Mouse (Mus musculus): ENCODE results near the gene Fance. TPM values are rescaled to one million over a fixed set of nuclear protein-coding genes. Genes with fewer than 3 reads are reported as not detected.

Fance gene
- polyA plus RNA-seq, 1 experiment = 12.1 TPM

DNA sequence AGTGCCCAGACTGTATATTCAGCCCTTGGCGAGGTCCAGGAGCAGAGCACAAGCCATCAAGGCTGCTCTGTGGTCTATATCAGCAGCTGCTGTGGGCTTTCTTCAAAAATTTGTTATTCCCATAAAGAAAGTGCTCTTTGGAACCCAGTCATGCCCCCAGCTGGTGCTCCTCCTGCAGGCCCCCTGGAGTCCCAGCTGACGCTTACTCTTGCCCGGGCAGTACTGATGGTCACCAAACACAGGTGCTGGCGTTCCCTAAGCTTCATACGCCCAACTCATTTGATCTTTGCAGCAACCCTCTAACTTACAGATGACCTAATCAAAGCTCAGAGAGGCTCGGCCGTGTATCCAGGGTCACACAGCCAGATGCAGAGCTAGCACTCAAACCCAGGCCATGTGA is 24.2 kb downstream of the Fance start:
- Histone ChIP-seq H3K4me1 (ENCODE audit: control insufficient read depth, insufficient read depth, low read length) (0 out of 2 replicates have a peak, but pooled peaks cover 14% of the 10 kb centered on the region), H3K27ac (ENCODE audit: insufficient read depth, low read depth, low read length) (no peak overlapping the region), H3K36me3 (ENCODE audit: control insufficient read depth, insufficient read depth, low read length) (no peaks in the 10 kb centered on the region), H3K27me3 (replicated peaks; ENCODE audit: control insufficient read depth, insufficient read depth, low read length) (no peaks in the 10 kb centered on the region), H3K4me3 (ENCODE audit: insufficient read depth, low read depth, low read length) (no peak overlapping the region)
- TF ChIP-seq POLR2A (IDR thresholded peaks at IDR 0.05; ENCODE audit: low read depth, low read length) = no peak
- no peak for TF ChIP-seq CTCF (conservative IDR thresholded peaks at IDR 0.05; ENCODE audit: insufficient read depth, insufficient read length, low read depth, low read length)
- 82% methylated on average over 7 of the region's 7 CpGs for WGBS
- DNase-seq = no peak

DNA sequence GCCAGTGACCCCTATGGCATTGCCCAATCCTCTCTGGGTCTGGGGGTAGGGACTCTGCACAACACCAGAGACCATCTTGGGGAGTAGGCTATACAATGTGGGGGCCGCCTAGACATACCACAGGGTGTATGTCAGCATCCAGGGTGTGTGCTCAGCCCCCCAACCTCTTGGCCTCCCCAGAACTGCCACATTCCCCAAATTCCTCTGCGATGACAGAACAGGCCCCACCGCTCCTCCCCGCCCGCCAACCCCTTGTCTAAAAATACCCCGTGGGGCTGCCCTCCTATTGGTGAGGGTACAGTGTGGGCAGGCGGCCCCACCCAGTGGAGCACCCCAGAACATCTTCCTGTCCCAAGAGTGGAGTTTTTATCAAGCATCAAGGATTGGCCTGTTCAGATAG is 27.3 kb downstream of the Fance start:
- TF ChIP-seq CTCF (conservative IDR thresholded peaks at IDR 0.05; ENCODE audit: insufficient read depth, insufficient read length, low read depth, low read length) = no peak
- no peak for TF ChIP-seq POLR2A (IDR thresholded peaks at IDR 0.05; ENCODE audit: low read depth, low read length)
- no peaks in the 10 kb centered on the region for H3K36me3 ChIP-seq (ENCODE audit: control insufficient read depth, insufficient read depth, low read length)
- WGBS = 66% methylated on average over 7 of the region's 7 CpGs
- H3K4me3 ChIP-seq (ENCODE audit: insufficient read depth, low read depth, low read length) = no peak overlapping the region
- peak overlapping the region; percentile 13; the same call in 1 of the 2 replicates for H3K27ac ChIP-seq (ENCODE audit: insufficient read depth, low read depth, low read length)
- no peak for DNase-seq
- H3K4me1 ChIP-seq (ENCODE audit: control insufficient read depth, insufficient read depth, low read length) = 0 out of 2 replicates have a peak, but pooled peaks cover 14% of the 10 kb centered on the region
- H3K27me3 ChIP-seq (replicated peaks; ENCODE audit: control insufficient read depth, insufficient read depth, low read length) = no peaks in the 10 kb centered on the region

DNA sequence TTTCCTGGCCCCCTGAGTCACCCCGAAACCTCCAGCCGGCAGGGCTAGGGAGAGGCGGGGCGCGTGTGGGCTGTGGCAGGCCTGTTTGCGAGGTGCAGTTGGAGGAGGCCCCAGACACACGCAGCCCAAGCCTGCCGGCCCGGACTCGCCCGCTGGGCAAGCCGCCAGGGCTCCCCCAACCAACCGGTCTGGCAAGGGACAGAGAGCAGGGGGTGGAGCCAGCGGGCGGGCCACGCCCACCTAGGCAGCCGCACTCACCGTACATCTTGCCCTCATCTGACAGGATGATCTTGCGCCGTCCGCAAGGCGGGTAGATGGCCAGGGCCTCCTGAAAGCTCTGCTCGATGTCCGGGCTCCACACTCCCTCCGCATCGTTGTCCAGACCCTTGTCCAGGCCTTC is 27.8 kb downstream of the Fance start:
- Histone ChIP-seq H3K4me3 (ENCODE audit: insufficient read depth, low read depth, low read length) (no peak overlapping the region), H3K27me3 (replicated peaks; ENCODE audit: control insufficient read depth, insufficient read depth, low read length) (no peaks in the 10 kb centered on the region), H3K4me1 (ENCODE audit: control insufficient read depth, insufficient read depth, low read length) (0 out of 2 replicates have a peak, but pooled peaks cover 14% of the 10 kb centered on the region), H3K27ac (ENCODE audit: insufficient read depth, low read depth, low read length) (peak overlapping the region; percentile 13; the same call in 1 of the 2 replicates), H3K36me3 (ENCODE audit: control insufficient read depth, insufficient read depth, low read length) (no peaks in the 10 kb centered on the region)
- DNase-seq = peak; percentile 97
- TF ChIP-seq POLR2A (IDR thresholded peaks at IDR 0.05; ENCODE audit: low read depth, low read length) = no peak
- TF ChIP-seq CTCF (conservative IDR thresholded peaks at IDR 0.05; ENCODE audit: insufficient read depth, insufficient read length, low read depth, low read length) = no peak
- WGBS = 6% methylated on average over 26 of the region's 26 CpGs

DNA sequence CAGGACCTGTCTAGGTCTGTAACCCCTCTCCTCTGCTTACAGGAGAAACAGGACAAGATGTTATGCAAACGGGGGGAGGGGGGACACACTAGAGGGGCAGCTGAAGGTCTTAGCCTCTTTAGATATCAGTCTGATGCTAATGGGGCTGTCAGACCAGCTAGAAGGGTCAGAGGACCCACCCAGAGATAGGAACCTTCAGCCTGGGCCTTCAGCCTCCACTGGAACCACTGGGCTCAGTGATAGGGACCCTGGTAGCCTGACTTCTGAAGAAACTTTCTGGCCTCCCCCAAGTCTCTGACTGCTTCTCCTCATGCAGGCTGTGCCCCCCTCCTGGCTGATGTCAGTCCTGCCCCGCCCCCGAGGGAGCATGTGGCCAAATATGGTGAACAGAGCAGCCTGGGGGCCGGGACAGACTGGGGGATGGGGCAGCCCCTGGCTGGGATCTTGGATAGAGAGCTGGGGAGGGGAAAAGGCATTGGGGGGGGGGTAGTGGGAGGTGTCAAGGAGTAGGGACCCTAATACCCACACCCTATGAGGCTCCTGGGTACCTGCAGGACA is 30.8 kb downstream of the Fance start:
- Histone ChIP-seq H3K4me3 (ENCODE audit: insufficient read depth, low read depth, low read length) (no peak overlapping the region), H3K4me1 (ENCODE audit: control insufficient read depth, insufficient read depth, low read length) (peaks cover 18% of the 10 kb centered on the region; the same call in 1 of the 2 replicates), H3K27me3 (replicated peaks; ENCODE audit: control insufficient read depth, insufficient read depth, low read length) (no peaks in the 10 kb centered on the region), H3K36me3 (ENCODE audit: control insufficient read depth, insufficient read depth, low read length) (no peaks in the 10 kb centered on the region), H3K27ac (ENCODE audit: insufficient read depth, low read depth, low read length) (no peak overlapping the region)
- peak; percentile 44 for DNase-seq
- TF ChIP-seq POLR2A (IDR thresholded peaks at IDR 0.05; ENCODE audit: low read depth, low read length) (no peak), CTCF (conservative IDR thresholded peaks at IDR 0.05; ENCODE audit: insufficient read depth, insufficient read length, low read depth, low read length) (no peak)
- 46% methylated on average over 4 of the region's 4 CpGs for WGBS

DNA sequence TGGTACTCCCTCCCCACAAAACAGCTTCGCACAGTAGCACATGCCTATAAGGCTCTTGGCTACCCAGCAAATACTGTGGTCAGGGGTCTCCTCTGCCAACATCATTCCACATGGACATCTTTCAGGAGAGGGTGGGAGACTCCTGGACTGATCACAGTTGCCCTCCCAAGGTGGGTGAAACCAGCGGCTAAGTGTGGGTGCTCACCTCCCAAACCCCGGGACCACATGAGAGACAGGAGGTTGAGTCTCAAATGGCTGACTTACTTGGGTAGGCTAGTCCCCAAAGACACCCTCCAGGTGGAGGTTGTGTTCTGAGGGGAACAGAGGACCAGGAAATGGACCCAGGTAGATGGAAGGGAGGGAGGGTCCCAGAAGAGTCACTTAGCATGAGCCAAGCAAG is 31.4 kb downstream of the Fance start:
- Histone ChIP-seq H3K4me1 (ENCODE audit: control insufficient read depth, insufficient read depth, low read length) (peaks cover 21% of the 10 kb centered on the region; the same call in 1 of the 2 replicates), H3K4me3 (ENCODE audit: insufficient read depth, low read depth, low read length) (no peak overlapping the region), H3K27me3 (replicated peaks; ENCODE audit: control insufficient read depth, insufficient read depth, low read length) (no peaks in the 10 kb centered on the region), H3K27ac (ENCODE audit: insufficient read depth, low read depth, low read length) (no peak overlapping the region), H3K36me3 (ENCODE audit: control insufficient read depth, insufficient read depth, low read length) (no peaks in the 10 kb centered on the region)
- DNase-seq = no peak
- TF ChIP-seq CTCF (conservative IDR thresholded peaks at IDR 0.05; ENCODE audit: insufficient read depth, insufficient read length, low read depth, low read length) (no peak), POLR2A (IDR thresholded peaks at IDR 0.05; ENCODE audit: low read depth, low read length) (no peak)
- 84% methylated on average over 3 of the region's 3 CpGs for WGBS

DNA sequence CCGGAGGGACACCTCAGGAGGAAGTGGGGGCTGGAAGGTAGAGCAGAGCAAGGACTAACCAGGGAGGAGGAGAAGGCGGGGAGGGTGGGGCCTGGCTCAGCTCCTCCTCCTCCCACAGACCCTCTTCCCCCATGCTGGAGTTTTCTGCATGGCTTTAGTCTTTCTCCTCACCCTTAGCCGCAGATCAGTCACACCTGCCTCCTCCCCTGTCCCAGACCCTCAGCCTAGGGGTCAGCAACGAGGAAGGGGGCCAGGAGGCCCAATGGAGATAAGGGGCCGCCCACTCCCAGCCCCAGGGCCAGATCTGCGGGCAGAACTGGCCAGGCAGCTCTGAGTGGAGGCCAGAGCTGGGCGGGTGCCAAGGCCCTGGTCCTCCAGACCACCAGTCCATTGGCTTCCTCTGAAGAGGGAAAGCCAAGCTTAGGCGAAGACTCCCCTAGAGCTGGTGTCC is 32.0 kb downstream of the Fance start:
- Histone ChIP-seq H3K4me1 (ENCODE audit: control insufficient read depth, insufficient read depth, low read length) (peaks cover 20% of the 10 kb centered on the region; the same call in 1 of the 2 replicates), H3K36me3 (ENCODE audit: control insufficient read depth, insufficient read depth, low read length) (no peaks in the 10 kb centered on the region), H3K27me3 (replicated peaks; ENCODE audit: control insufficient read depth, insufficient read depth, low read length) (no peaks in the 10 kb centered on the region), H3K27ac (ENCODE audit: insufficient read depth, low read depth, low read length) (no peak overlapping the region), H3K4me3 (ENCODE audit: insufficient read depth, low read depth, low read length) (no peak overlapping the region)
- WGBS = 38% methylated on average over 8 of the region's 8 CpGs
- no peak for DNase-seq
- TF ChIP-seq CTCF (conservative IDR thresholded peaks at IDR 0.05; ENCODE audit: insufficient read depth, insufficient read length, low read depth, low read length) = no peak
- no peak for TF ChIP-seq POLR2A (IDR thresholded peaks at IDR 0.05; ENCODE audit: low read depth, low read length)

DNA sequence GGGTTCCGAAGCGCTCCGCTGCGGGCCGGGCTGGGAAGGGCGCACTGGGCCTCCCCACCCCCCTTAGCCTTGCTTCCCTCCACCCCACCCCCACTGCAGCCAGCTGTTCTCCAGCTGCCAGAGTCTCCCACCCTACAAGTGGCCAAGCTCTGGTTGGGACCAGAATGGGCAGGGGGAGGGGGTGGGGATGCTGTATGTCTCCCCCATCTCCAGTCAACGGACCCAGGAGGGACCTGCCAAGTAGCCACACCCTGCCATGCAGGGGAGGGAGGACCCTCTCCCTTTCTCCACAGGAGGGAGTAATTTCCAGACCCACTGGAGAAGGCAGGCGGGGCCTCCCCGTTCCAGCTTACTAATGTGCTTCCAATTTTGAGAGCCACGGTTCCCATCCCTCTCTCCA is 32.6 kb downstream of the Fance start:
- Histone ChIP-seq H3K27me3 (replicated peaks; ENCODE audit: control insufficient read depth, insufficient read depth, low read length) (no peaks in the 10 kb centered on the region), H3K4me1 (ENCODE audit: control insufficient read depth, insufficient read depth, low read length) (peaks cover 14% of the 10 kb centered on the region; the same call in 1 of the 2 replicates), H3K27ac (ENCODE audit: insufficient read depth, low read depth, low read length) (no peak overlapping the region), H3K36me3 (ENCODE audit: control insufficient read depth, insufficient read depth, low read length) (no peaks in the 10 kb centered on the region), H3K4me3 (ENCODE audit: insufficient read depth, low read depth, low read length) (no peak overlapping the region)
- TF ChIP-seq CTCF (conservative IDR thresholded peaks at IDR 0.05; ENCODE audit: insufficient read depth, insufficient read length, low read depth, low read length) = no peak
- no peak for TF ChIP-seq POLR2A (IDR thresholded peaks at IDR 0.05; ENCODE audit: low read depth, low read length)
- 36% methylated on average over 10 of the region's 10 CpGs for WGBS
- no peak for DNase-seq

Data from kidney, adult 2 months (tissue).